23 mouse cellular contexts compared by ENCODE assay signal in the genomic region with DNA sequence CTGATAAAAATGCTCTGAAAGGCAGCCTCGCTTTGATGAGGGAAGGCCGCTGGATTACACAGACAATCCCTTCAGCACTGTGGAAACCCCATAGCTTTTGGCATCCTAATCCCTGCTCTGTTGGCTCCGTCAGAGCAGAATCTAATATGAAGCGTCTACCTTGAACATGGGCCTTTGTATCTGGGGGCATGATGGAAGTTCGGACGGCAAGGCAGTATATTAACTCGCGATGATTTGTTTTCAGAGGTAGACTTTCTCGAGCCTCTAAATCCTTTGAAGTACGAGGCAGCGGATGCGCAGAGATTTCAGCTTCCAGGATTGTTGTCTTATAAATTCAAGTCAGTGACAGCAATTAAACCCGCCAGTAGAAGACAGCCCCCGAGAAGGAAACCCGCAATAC.
"Had no signal": no experiment of that assay in that cellular context is flagged by ENCODE, and none has a peak within 500 bp of the region (broad histone marks: within the 10 kb centered on the region; RNA-seq: fewer than 3 reads in every experiment).

No protein-coding gene starts in this region.

- H3K9me3 ChIP-seq: heart, embryonic 12.5 days; hindbrain, embryonic 10.5 days; hindbrain, embryonic 12.5 days; intestine, embryonic 15.5 days; limb, embryonic 13.5 days; limb, embryonic 15.5 days had no signal

- H3K27me3 ChIP-seq: heart, embryonic 12.5 days; hindbrain, embryonic 12.5 days; intestine, embryonic 15.5 days; limb, embryonic 15.5 days had no signal

- H3K9ac ChIP-seq: heart, embryonic 12.5 days; hindbrain, embryonic 12.5 days; hindbrain, embryonic 14.5 days; intestine, embryonic 15.5 days; limb, embryonic 13.5 days; limb, embryonic 15.5 days had no signal

- H3K4me2 ChIP-seq: heart, embryonic 12.5 days; hindbrain, embryonic 12.5 days; hindbrain, embryonic 14.5 days; intestine, embryonic 15.5 days; limb, embryonic 13.5 days; limb, embryonic 15.5 days had no signal

- H3K4me1 ChIP-seq: heart, embryonic 12.5 days; hindbrain, embryonic 12.5 days; intestine, embryonic 15.5 days; limb, embryonic 13.5 days; limb, embryonic 15.5 days had no signal

- H3K36me3 ChIP-seq: heart, embryonic 12.5 days; hindbrain, embryonic 10.5 days; hindbrain, embryonic 12.5 days; intestine, embryonic 15.5 days; limb, embryonic 13.5 days; limb, embryonic 15.5 days had no signal

- H3K4me3 ChIP-seq: gastrocnemius, adult 2 months; heart, adult 2 months; heart, embryonic 12.5 days; hindbrain, embryonic 10.5 days; hindbrain, embryonic 12.5 days; intestine, embryonic 15.5 days; layer of hippocampus, adult 2 months; limb, embryonic 13.5 days; limb, embryonic 15.5 days had no signal

- DNase-seq: gastrocnemius, adult 2 months; gastrocnemius, postnatal 10 days; gastrocnemius, postnatal 25 days; heart, adult 2 months; heart, postnatal 10 days; heart, postnatal 4 days; kidney, adult 18-20 months; kidney, adult 8-10 months; kidney, postnatal 10 days; kidney, postnatal 25 days; kidney, postnatal 4 days; left cerebral cortex, postnatal 4 days had no signal

- ATAC-seq: hindbrain, embryonic 16.5 days; inflammation-experienced regulatory T-cells, adult 6 months; intestine, embryonic 15.5 days; intestine, postnatal 0 days had no signal

- H3K27ac ChIP-seq: gastrocnemius, adult 2 months; heart, adult 2 months; hindbrain, embryonic 10.5 days; hindbrain, embryonic 12.5 days; hindbrain, embryonic 14.5 days; intestine, embryonic 15.5 days; layer of hippocampus, adult 2 months; limb, embryonic 13.5 days; limb, embryonic 15.5 days had no signal
